Mouse (Mus musculus) ES-Bruce4 (cell line): ENCODE results near the gene Maml3.

Experiments used
- EP300 ChIP-seq: IDR thresholded peaks from 2 replicates; pipeline ENCODE4 v1.6.1; 2011; ENCODE audit warnings: low read depth, low read length; ENCODE audit not compliant: insufficient read depth
- POLR2A ChIP-seq: IDR thresholded peaks from one replicate; pipeline ENCODE4 v1.8.1; 2011; ENCODE audit warnings: low read length; ENCODE audit not compliant: insufficient read depth

DNA sequence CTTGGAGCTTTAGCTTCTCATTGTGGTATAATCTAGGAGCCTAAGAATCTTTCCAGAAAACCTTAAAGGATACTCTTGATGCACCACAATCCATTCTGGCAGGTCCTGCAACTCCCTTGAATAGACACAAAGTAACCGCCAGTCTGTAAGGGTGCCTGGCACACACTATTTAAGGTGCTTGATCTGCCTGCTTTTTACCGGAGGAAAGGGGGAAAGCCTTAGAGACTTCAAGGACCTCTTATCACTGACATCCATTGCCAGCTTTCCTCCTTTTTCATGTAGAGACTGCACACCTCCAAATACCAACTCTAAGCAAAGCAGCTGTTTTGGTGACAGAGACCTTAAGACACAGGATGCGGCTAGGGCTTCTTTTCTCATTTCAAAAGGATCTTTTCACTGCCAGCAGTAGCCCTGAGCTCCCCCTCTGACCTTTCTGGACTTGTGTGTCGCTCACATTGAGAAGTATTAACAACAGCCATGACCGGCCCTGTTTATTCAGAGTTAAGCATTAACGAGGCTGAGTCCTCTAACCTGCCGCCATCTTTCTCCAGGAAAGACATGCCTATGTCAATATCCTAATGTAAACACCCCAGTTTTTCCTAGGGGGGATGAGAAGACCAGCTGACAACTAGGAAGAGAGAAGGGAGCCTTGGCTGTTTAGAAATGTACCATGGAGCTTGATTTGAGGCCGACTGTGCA is 127.1 kb downstream of the Maml3 start:
- TF ChIP-seq POLR2A (no peak), EP300 (no peak)
